Mouse (Mus musculus) liver, embryonic 14.5 days (tissue): ENCODE measurements around the gene Tusc2.

Source experiments
- CTCF ChIP-seq: IDR thresholded peaks from 2 replicates; pipeline ENCODE4 v1.5.1; 2016; ENCODE audit warnings: antibody characterized with exemption, low read depth, control low read depth
- EP300 ChIP-seq: IDR thresholded peaks from 2 replicates; pipeline ENCODE4 v1.6.1; 2016; ENCODE audit warnings: antibody characterized with exemption, low read depth

GRCm38 (mm10) chr9:107615035-107615434 lies 52.0 kb downstream of the Tusc2 start:
- TF ChIP-seq EP300 (no peak), CTCF (no peak)
